Mouse (Mus musculus): ENCODE data around the gene Wrap53. TPM values are rescaled to one million over a fixed set of nuclear protein-coding genes. Genes with fewer than 3 reads are reported as not detected.
A peak's percentile ranks its signal among the peaks of the same experiment; 100 is the strongest.

Wrap53 gene
- total RNA-seq, 1 experiment from 2014 or later = 4.6 TPM

DNA sequence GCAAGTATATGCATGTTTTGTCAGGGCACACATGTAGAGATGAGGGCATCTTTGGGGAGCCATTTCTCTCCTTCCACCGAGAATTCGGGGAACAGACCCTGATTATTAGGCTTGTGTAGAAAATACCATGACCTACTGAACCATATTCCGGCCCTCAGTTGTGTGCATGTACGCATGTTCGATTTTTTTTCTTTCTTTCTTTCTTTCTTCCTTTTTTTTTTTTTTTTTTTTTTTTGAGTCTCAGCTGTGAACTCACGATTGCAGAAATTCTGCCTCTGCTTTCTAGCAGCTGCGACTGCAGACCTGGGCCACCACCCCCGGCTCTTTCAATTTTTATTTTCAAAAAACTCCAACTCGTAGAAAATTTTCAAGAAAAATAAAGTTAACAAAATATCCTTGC, 54.4 kb downstream of the Wrap53 start:
- no peak for ATAC-seq (replicated peaks in 1 of 2; ENCODE audit: insufficient read depth in 1 of 2, low FRiP score in 2 of 2, low TSS enrichment in 1 of 2, low read depth in 1 of 2, poor library complexity in 2 of 2, severe bottlenecking in 2 of 2)

DNA sequence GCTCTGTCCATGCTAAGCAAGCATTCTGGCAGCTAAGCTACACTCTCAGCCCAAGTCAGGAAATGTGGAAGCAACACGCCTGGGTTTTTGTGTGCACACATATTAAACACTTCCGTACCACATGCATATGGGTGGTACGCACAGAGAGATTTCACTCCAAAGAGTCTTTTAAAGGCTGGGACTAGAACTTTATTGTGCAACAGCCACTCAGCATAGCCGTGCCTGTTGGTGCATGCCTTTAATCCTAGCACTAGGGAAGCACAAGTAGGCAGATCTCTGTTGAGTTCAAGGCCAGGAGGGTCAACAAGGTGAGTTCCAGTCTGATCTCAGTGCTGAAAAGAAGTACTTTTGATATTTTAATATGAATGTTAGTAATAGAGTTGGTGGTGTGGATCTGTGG, 56.4 kb downstream of the Wrap53 start:
- no peak for ATAC-seq (replicated peaks in 1 of 2; ENCODE audit: insufficient read depth in 1 of 2, low FRiP score in 2 of 2, low TSS enrichment in 1 of 2, low read depth in 1 of 2, poor library complexity in 2 of 2, severe bottlenecking in 2 of 2)

- no peak for ATAC-seq (replicated peaks in 1 of 2; ENCODE audit: insufficient read depth in 1 of 2, low FRiP score in 2 of 2, low TSS enrichment in 1 of 2, low read depth in 1 of 2, poor library complexity in 2 of 2, severe bottlenecking in 2 of 2)
These were observed 58.4 kb downstream of the Wrap53 start for GRCm38 (mm10) chr11:69521526-69522149.

DNA sequence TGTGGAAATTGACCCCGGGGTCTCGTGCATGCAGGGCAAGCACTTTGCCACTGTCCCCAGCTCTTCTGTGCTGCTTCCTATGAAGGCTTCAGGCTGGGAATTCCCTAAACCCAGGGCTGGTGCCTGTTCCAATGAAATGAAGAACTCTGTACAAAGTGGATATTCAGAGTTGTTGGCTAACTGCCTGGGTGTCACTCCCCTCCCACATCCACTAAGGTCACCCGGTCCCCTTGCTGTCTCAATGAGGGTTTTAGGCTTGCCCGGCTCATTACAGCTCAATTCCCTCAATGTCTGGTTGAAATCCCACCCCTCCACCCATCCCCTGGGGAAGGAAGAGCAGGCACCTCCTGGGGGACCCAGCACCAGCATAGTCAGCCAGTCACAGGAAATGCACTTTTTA, 60.1 kb downstream of the Wrap53 start:
- ATAC-seq (replicated peaks in 1 of 2; ENCODE audit: insufficient read depth in 1 of 2, low FRiP score in 2 of 2, low TSS enrichment in 1 of 2, low read depth in 1 of 2, poor library complexity in 2 of 2, severe bottlenecking in 2 of 2) = no peak

- ATAC-seq (replicated peaks in 1 of 2; ENCODE audit: insufficient read depth in 1 of 2, low FRiP score in 2 of 2, low TSS enrichment in 1 of 2, low read depth in 1 of 2, poor library complexity in 2 of 2, severe bottlenecking in 2 of 2) = no peak
These were observed 63.4 kb downstream of the Wrap53 start for GRCm38 (mm10) chr11:69516661-69517060.

- no peak; a peak in 1 of 4 replicates for ATAC-seq (replicated peaks in 1 of 2; ENCODE audit: insufficient read depth in 1 of 2, low FRiP score in 2 of 2, low TSS enrichment in 1 of 2, low read depth in 1 of 2, poor library complexity in 2 of 2, severe bottlenecking in 2 of 2)
These were observed 63.9 kb downstream of the Wrap53 start for GRCm38 (mm10) chr11:69516151-69516640.

DNA sequence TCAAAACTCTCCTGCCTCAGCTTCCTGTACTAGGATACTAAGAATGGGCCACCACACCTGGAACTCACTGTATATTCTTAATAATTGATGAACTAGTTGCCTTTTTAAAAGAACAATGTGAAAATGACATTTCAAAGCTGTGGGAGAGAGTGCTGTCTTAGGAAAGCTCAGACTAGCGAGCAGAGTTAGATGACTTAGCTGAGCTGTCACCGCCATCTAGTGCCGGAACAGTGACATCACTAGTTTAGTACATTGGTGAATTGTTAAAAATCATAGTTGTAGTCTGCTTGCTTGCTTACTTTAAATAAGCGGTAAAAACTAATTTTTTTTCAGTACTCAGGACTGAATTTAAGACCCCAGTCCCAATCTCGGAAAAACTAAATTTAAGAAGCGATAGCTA, 66.2 kb downstream of the Wrap53 start:
- peak; percentile 71 to 83; a peak in 3 of 4 replicates for ATAC-seq (replicated peaks in 1 of 2; ENCODE audit: insufficient read depth in 1 of 2, low FRiP score in 2 of 2, low TSS enrichment in 1 of 2, low read depth in 1 of 2, poor library complexity in 2 of 2, severe bottlenecking in 2 of 2)

Other genes starting within 250 kb of the Wrap53 start
- gene Rnf227, start 239.8 kb downstream of the Wrap53 start, total RNA-seq (2017) = 10.7 and 14.6 TPM in 2 replicates
- 98.4 and 128 TPM in 2 replicates for gene Chd3, start 210.8 kb downstream of the Wrap53 start, total RNA-seq (2017)
- 93.2 and 152 TPM in 2 replicates for gene Naa38, start 184.8 kb downstream of the Wrap53 start, total RNA-seq (2017)
- gene Cyb5d1, start 184.6 kb downstream of the Wrap53 start, total RNA-seq (2017) = 59.7 and 69.7 TPM in 2 replicates
- gene Tmem88, start 182.0 kb downstream of the Wrap53 start, total RNA-seq (2017) = 0.74 and 1.5 TPM in 2 replicates
- 4.4 and 12.4 TPM in 2 replicates for gene Kdm6b, start 166.6 kb downstream of the Wrap53 start, total RNA-seq (2017)
- under 0.01 TPM in 1 of 2 replicates, not detected in the other for gene Dnah2, start 31.1 kb downstream of the Wrap53 start, total RNA-seq (2017)
- 0.10 TPM in 1 of 2 replicates, not detected in the other for gene Efnb3, start 20.1 kb downstream of the Wrap53 start, total RNA-seq (2017)
- gene Trp53, start 104 bp upstream of the Wrap53 start, total RNA-seq (2017) = 68.4 and 96.6 TPM in 2 replicates
- 1.0 and 7.6 TPM in 2 replicates for gene Atp1b2, start 25.7 kb upstream of the Wrap53 start, total RNA-seq (2017)
- gene Shbg, start 37.6 kb upstream of the Wrap53 start, total RNA-seq (2017) = not detected in 2 replicates
- gene Sat2, start 41.8 kb upstream of the Wrap53 start, total RNA-seq (2017) = 1.4 TPM in 1 of 2 replicates, not detected in the other
- gene Fxr2, start 52.7 kb upstream of the Wrap53 start, total RNA-seq (2017) = 51.2 and 60.8 TPM in 2 replicates
- gene Sox15, start 75.1 kb upstream of the Wrap53 start, total RNA-seq (2017) = 1.5 TPM in 1 of 2 replicates, not detected in the other
- gene Mpdu1, start 82.4 kb upstream of the Wrap53 start, total RNA-seq (2017) = 41.3 and 73.7 TPM in 2 replicates
- 11.4 and 16.7 TPM in 2 replicates for gene Cd68, start 85.9 kb upstream of the Wrap53 start, total RNA-seq (2017)
- 838 and 888 TPM in 2 replicates for gene Eif4a1, start 92.2 kb upstream of the Wrap53 start, total RNA-seq (2017)
- 99.1 and 105 TPM in 2 replicates for gene Senp3, start 101.8 kb upstream of the Wrap53 start, total RNA-seq (2017)
- gene Tnfsf13, start 105.5 kb upstream of the Wrap53 start, total RNA-seq (2017) = 13.9 and 15.9 TPM in 2 replicates
- 1.4 and 3.3 TPM in 2 replicates for gene Tnfsf12, start 115.6 kb upstream of the Wrap53 start, total RNA-seq (2017)
- 1.5 and 2.9 TPM in 2 replicates for gene Tnfsfm13, start 115.8 kb upstream of the Wrap53 start, total RNA-seq (2017)
- 11.3 and 55.7 TPM in 2 replicates for gene Polr2a, start 178.4 kb upstream of the Wrap53 start, total RNA-seq (2017)
- gene Slc35g3, start 181.7 kb upstream of the Wrap53 start, total RNA-seq (2017) = not detected in 2 replicates
- 4.4 and 6.9 TPM in 2 replicates for gene Zbtb4, start 185.7 kb upstream of the Wrap53 start, total RNA-seq (2017)
- gene Chrnb1, start 215.7 kb upstream of the Wrap53 start, total RNA-seq (2017) = 11.4 and 21.2 TPM in 2 replicates
- 3.9 and 5.4 TPM in 2 replicates for gene Fgf11, start 221.6 kb upstream of the Wrap53 start, total RNA-seq (2017)
- 0.30 and 1.0 TPM in 2 replicates for gene Tmem102, start 225.4 kb upstream of the Wrap53 start, total RNA-seq (2017)
- not detected in 2 replicates for gene Gm39566, start 235.0 kb upstream of the Wrap53 start, total RNA-seq (2017)
- gene Spem2, start 238.2 kb upstream of the Wrap53 start, total RNA-seq (2017) = not detected in 2 replicates
- gene Spem1, start 241.9 kb upstream of the Wrap53 start, total RNA-seq (2017) = not detected in 2 replicates

Measured in hematopoietic stem cell, adult 5-6 weeks (primary cell).